Mouse (Mus musculus): ENCODE results near the gene R3hdm2.

DNA sequence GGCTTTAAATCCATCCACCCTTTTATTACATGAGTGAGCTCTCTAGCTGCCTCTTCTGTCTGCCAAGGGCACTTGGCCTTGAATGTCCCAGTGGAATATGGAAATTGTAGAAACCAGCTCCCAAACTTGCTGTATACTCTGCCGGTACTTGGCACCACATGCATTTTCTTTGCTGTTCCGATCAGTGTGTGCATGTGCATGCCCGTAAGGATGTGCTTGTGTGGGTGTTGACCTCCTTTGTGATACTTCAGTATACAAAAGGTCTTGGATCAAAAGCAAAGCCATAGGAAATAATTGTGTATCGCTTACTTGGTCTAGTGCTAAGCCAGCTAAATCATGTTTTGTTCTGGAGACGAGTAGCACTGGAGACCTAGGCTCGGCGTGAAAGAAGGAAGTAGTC is 108.7 kb downstream of the R3hdm2 start:
- TF ChIP-seq CTCF (conservative IDR thresholded peaks at IDR 0.05; ENCODE audit: insufficient read depth, insufficient read length, low read depth, low read length) (no peak), POLR2A (IDR thresholded peaks at IDR 0.05; ENCODE audit: low read depth, low read length) (no peak)
